Mouse (Mus musculus): ENCODE data around the gene 1110057P08Rik. TPM values are rescaled to one million over a fixed set of nuclear protein-coding genes. Genes with fewer than 3 reads are reported as not detected.
"Not testable (repeated sequence)": the region's sequence is repeated elsewhere in the genome, so short reads cannot be mapped to it uniquely, and the experiment has no call there.

Gene 1110057P08Rik
- not detected in 2 replicates for polyA plus RNA-seq (2012; rRNA removed)

DNA sequence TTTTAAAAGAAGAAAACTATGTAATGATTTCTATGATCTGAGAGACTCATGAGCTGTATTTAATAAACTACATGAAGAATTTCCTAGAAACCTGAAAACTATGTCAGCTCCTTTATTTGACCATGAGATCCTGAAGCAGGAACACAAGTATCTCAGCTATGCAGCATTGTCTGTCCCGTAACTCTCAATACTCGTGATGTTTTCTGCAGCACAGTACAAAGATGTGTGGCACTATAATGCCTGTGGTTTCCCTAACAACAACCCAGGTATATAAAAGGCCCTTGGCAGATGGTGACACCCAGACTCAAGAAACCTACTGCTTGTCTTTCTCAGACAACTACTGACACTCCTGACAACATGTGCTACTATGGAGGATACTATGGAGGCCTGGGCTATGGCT is at the start of gene 1110057P08Rik:
Gene 1110057P08Rik (plus strand): TSS at position 301 of the 400 bp plus-strand sequence.
- no peak for DNase-seq (ENCODE audit: low spot score)

DNA sequence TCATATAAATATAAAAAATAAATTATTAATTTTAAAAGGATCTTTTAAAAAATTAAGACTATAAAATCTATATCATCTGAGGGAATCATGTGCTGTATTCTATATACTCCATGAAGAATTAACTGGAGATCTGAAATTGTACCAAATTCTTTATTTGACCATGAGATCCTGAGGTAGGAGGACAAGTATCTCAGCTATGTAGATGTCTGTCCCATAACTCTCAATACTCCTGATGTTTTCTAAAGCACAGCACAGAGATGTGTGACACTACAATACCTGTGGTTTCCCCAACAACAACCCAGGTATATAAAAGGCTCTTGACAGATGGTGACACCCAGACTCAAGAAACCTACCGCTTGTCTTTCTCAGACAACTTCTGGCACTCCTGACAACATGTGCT is 34.0 kb upstream of the 1110057P08Rik start, which contains the start of gene Gm6358:
Gene Gm6358 (plus strand): TSS at position 301 of the 400 bp plus-strand sequence.
- DNase-seq (ENCODE audit: low spot score) = no peak

DNA sequence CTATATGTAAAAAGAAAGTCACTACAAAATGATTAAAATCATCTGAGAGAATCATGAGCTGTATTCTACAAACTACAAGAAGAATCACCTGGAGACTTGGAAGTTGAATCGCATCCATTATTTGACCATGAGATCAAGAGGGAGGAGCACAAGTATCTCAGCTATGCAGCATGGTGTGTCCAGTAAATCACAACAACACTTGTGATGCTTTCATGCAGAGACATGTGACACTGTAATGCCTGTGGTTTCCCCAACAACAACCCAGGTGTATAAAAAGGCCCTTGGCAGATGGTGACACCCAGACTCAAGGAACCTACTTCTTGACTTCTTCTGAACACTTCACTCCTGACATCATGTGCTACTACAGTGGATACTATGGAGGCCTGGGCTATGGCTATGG is 23.7 kb upstream of the 1110057P08Rik start, which contains the start of gene Gm10061:
Gene Gm10061 (plus strand): TSS at position 301 of the 400 bp plus-strand sequence.
- DNase-seq (ENCODE audit: low spot score) = no peak

DNA sequence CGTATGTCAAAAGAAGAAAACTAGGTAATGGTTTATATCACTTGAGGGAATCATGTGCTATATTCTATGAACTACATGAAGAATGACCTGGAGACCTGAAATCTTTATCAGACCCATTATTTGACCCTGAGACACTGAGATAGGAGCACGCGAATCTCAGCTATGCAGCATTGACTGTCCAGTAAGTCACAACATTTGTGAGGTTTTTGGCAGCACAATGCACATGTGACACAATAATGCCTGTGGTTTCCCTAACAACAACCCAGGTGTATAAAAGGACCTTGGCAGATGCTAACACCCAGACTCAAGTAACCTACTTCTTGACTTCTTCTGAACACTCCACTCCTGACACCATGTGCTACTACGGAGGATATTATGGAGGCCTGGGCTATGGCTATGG is 16.9 kb upstream of the 1110057P08Rik start, which contains the start of gene Gm9789:
Gene Gm9789 (plus strand): TSS at position 301 of the 400 bp plus-strand sequence.
- no peak for DNase-seq (ENCODE audit: low spot score)

DNA sequence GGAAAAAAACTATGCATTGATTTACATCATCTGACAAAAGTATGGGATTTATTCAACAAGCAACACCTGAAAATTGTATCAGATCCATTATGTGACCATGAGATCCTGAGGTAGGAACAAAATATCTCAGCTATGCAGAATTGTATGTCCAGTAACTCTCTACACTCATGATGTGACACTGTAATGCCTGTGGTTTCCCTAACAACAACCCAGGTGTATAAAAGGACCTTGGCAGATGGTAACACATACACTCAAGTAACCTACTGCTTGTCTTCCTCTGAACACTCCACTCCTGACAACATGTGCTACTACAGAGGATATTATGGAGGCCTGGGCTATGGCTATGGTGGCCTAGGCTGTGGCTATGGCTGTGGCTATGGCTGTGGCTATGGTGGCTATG is 5.3 kb upstream of the 1110057P08Rik start, which contains the start of gene Gm7735:
Gene Gm7735 (plus strand): TSS at position 301 of the 400 bp plus-strand sequence.
- not testable (repeated sequence) for DNase-seq (ENCODE audit: low spot score)

DNA sequence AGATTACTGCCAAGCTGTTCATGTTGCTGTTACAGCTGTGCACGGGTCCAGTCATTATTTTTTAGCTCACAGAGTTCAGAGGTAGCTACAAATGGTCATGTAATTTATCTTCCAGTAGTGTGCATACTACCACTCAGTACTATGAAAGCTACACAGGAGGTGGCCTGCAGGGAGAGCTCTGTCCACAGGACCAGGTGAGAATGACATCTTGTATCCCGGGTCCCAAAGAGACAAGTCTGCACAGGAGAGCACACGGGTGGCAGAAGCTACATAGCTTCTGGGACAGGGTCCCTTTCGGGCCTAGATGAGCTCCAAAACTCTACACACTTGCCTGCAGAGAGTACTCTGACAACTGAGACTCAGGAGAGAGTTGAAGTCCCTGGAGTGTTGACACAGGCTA is 14.1 kb downstream of the 1110057P08Rik start:
- no peak for DNase-seq (ENCODE audit: low spot score)

DNA sequence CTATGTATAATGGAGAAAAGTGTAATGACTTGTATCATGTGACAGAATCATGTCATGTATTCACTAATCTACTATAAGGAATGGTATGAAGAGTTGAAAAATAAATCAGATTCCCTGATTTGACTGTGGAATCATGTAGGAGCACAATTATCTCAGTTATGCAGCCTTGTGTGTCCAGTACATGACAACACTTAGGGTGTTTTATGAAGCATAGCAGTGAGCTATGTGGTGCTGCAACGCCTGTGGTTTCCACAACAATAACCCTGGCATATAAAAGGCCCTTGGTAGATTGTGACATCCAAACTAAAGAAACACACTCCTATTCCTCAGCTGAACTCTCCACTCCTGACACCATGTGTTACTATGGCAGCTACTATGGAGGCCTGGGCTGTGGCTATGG is 31.0 kb downstream of the 1110057P08Rik start, which contains the start of gene Krtap20-2:
Gene Krtap20-2 (plus strand): TSS at position 301 of the 400 bp plus-strand sequence.
- no peak for DNase-seq (ENCODE audit: low spot score)

Other genes with a start within 250 kb of the 1110057P08Rik start
- not detected in 2 replicates for gene Krtap19-9b, start 242.5 kb upstream of the 1110057P08Rik start, polyA plus RNA-seq (2012; rRNA removed)
- not detected in 2 replicates for gene Krtap16-3, start 211.9 kb upstream of the 1110057P08Rik start, polyA plus RNA-seq (2012; rRNA removed)
- not detected in 2 replicates for gene Krtap22-2, start 164.0 kb upstream of the 1110057P08Rik start, polyA plus RNA-seq (2012; rRNA removed)
- not detected in 2 replicates for gene Gm10229, start 159.5 kb upstream of the 1110057P08Rik start, polyA plus RNA-seq (2012; rRNA removed)
- not detected in 2 replicates for gene Krtap6-1, start 143.0 kb upstream of the 1110057P08Rik start, polyA plus RNA-seq (2012; rRNA removed)
- gene Gm10228, start 133.3 kb upstream of the 1110057P08Rik start, polyA plus RNA-seq (2012; rRNA removed) = not detected in 2 replicates
- not detected in 2 replicates for gene Krtap6-5, start 126.9 kb upstream of the 1110057P08Rik start, polyA plus RNA-seq (2012; rRNA removed)
- gene 1110025L11Rik, start 110.7 kb upstream of the 1110057P08Rik start, polyA plus RNA-seq (2012; rRNA removed) = not detected in 2 replicates
- gene Krtap6-3, start 90.7 kb upstream of the 1110057P08Rik start, polyA plus RNA-seq (2012; rRNA removed) = not detected in 2 replicates
- gene Gm6358, start 33.9 kb upstream of the 1110057P08Rik start, polyA plus RNA-seq (2012; rRNA removed) = not detected in 2 replicates
- gene Gm10061, start 23.6 kb upstream of the 1110057P08Rik start, polyA plus RNA-seq (2012; rRNA removed) = not detected in 2 replicates
- gene Gm9789, start 16.8 kb upstream of the 1110057P08Rik start, polyA plus RNA-seq (2012; rRNA removed) = not detected in 2 replicates
- gene Gm7735, start 5.2 kb upstream of the 1110057P08Rik start, polyA plus RNA-seq (2012; rRNA removed) = not detected in 2 replicates
- gene Krtap20-2, start 31.1 kb downstream of the 1110057P08Rik start, polyA plus RNA-seq (2012; rRNA removed) = not detected in 2 replicates
- gene Krtap21-1, start 229.1 kb downstream of the 1110057P08Rik start, polyA plus RNA-seq (2012; rRNA removed) = not detected in 2 replicates
- gene Krtap6-2, start 245.4 kb downstream of the 1110057P08Rik start, polyA plus RNA-seq (2012; rRNA removed) = not detected in 2 replicates